Comparison of ENCODE assay signal across 24 mouse cellular contexts in genomic region chr10:105932786-105933185, GRCm38 (mm10).
DNase-seq lines count a peak whose midpoint lies in the region; ATAC-seq and TF ChIP-seq lines count a peak whose summit lies in the region.
"Had no signal": no experiment of that assay in that cellular context is flagged by ENCODE, and none has a peak within 500 bp of the region (broad histone marks: within the 10 kb centered on the region; RNA-seq: fewer than 3 reads in every experiment).

No protein-coding gene starts in this region.

- H3K27me3 ChIP-seq in hindbrain, postnatal 0 days (ENCODE audit: insufficient read depth, low read length) = no peaks in the 10 kb centered on the region
- H3K27me3 ChIP-seq in hindbrain, embryonic 10.5 days (ENCODE audit: insufficient read depth, poor library complexity, severe bottlenecking) = no peaks in the 10 kb centered on the region
- H3K27me3 ChIP-seq: CH12.LX; embryonic facial prominence, embryonic 12.5 days; embryonic facial prominence, embryonic 15.5 days had no signal

- 40% methylated on average over 1 of the region's 1 CpGs for WGBS in hindbrain, postnatal 0 days
- 61% methylated on average over 1 of the region's 1 CpGs for WGBS in hindbrain, embryonic 10.5 days

- no peak overlapping the region for H3K27ac ChIP-seq in hindbrain, postnatal 0 days
- no peak overlapping the region for H3K27ac ChIP-seq in hindbrain, embryonic 10.5 days
- H3K27ac ChIP-seq: embryonic facial prominence, embryonic 12.5 days; embryonic facial prominence, embryonic 15.5 days; forebrain, embryonic 10.5 days; forebrain, embryonic 12.5 days had no signal

- H3K36me3 ChIP-seq in hindbrain, postnatal 0 days (ENCODE audit: insufficient read depth, low read length) = no peaks in the 10 kb centered on the region
- no peaks in the 10 kb centered on the region for H3K36me3 ChIP-seq in hindbrain, embryonic 10.5 days
- H3K36me3 ChIP-seq: embryonic facial prominence, embryonic 12.5 days; embryonic facial prominence, embryonic 15.5 days; forebrain, embryonic 10.5 days; forebrain, embryonic 12.5 days; G1E had no signal

- DNase-seq in cerebellum, adult 9-10 months = peak; percentile 1
- no peak for DNase-seq in cerebellum, adult 9-11 months
- peak; percentile 20 to 51 for DNase-seq in cerebellum, postnatal 14 days
- no peak for DNase-seq in cerebellum, postnatal 36 days
- peak; percentile 6 for DNase-seq in hindbrain, postnatal 0 days (ENCODE audit: low spot score)
- DNase-seq in hindbrain, embryonic 10.5 days (ENCODE audit: low spot score) = no peak
- peak; percentile 93 for DNase-seq in Muller cell, postnatal 12 days (ENCODE audit: inconsistent ontology term)
- DNase-seq: adrenal gland, adult 2 months; adrenal gland, postnatal 10 days; adrenal gland, postnatal 25 days; B cell, adult 2 months; cerebellum, adult 11-12 months; cerebellum, postnatal 25 days; embryo, embryonic 11 days had no signal

- H3K4me2 ChIP-seq in hindbrain, postnatal 0 days (ENCODE audit: low read depth, low read length) = no peak overlapping the region
- H3K4me2 ChIP-seq: embryonic facial prominence, embryonic 12.5 days; embryonic facial prominence, embryonic 15.5 days; forebrain, embryonic 12.5 days had no signal

- H3K9ac ChIP-seq in hindbrain, postnatal 0 days (replicated peaks; ENCODE audit: low read length) = no peak overlapping the region
- H3K9ac ChIP-seq: embryonic facial prominence, embryonic 12.5 days; embryonic facial prominence, embryonic 15.5 days; forebrain, embryonic 12.5 days had no signal

- no peak for TF ChIP-seq CTCF in hindbrain, postnatal 0 days (IDR thresholded peaks at IDR 0.05; ENCODE audit: low read depth)

- H3K4me3 ChIP-seq in hindbrain, postnatal 0 days (ENCODE audit: low read length) = no peak overlapping the region
- H3K4me3 ChIP-seq in hindbrain, embryonic 10.5 days = no peak overlapping the region
- H3K4me3 ChIP-seq: embryonic facial prominence, embryonic 12.5 days; embryonic facial prominence, embryonic 15.5 days; erythroblast, embryonic 14.5 days; forebrain, embryonic 10.5 days; forebrain, embryonic 12.5 days had no signal

- H3K9me3 ChIP-seq in hindbrain, postnatal 0 days (ENCODE audit: low read length) = no peaks in the 10 kb centered on the region
- H3K9me3 ChIP-seq in hindbrain, embryonic 10.5 days = no peaks in the 10 kb centered on the region
- H3K9me3 ChIP-seq: embryonic facial prominence, embryonic 12.5 days; embryonic facial prominence, embryonic 15.5 days; forebrain, embryonic 10.5 days; forebrain, embryonic 12.5 days; G1E had no signal

- H3K4me1 ChIP-seq in hindbrain, postnatal 0 days (ENCODE audit: insufficient read depth, low read length) = no peaks in the 10 kb centered on the region
- H3K4me1 ChIP-seq in hindbrain, embryonic 10.5 days (replicated peaks) = no peaks in the 10 kb centered on the region
- H3K4me1 ChIP-seq: embryonic facial prominence, embryonic 12.5 days; embryonic facial prominence, embryonic 15.5 days; forebrain, embryonic 10.5 days; forebrain, embryonic 12.5 days had no signal

- no peak for ATAC-seq in hindbrain, postnatal 0 days
- ATAC-seq: CD4-positive, CD25-positive, alpha-beta regulatory T cell, adult 4 months; forebrain, embryonic 14.5 days; forebrain, embryonic 16.5 days had no signal

Comparison
In these comparisons a context has a peak if more than half of its experiments do, and no peak if none do; other contexts are left out.
1. DNase-seq: peak in cerebellum, adult 9-10 months (single experiment), cerebellum, postnatal 14 days (2 of 2), hindbrain, postnatal 0 days (single experiment) and Muller cell, postnatal 12 days (single experiment); none in cerebellum, adult 9-11 months (single experiment), cerebellum, postnatal 36 days (0 of 2) and hindbrain, embryonic 10.5 days (single experiment).